In the genomic region with DNA sequence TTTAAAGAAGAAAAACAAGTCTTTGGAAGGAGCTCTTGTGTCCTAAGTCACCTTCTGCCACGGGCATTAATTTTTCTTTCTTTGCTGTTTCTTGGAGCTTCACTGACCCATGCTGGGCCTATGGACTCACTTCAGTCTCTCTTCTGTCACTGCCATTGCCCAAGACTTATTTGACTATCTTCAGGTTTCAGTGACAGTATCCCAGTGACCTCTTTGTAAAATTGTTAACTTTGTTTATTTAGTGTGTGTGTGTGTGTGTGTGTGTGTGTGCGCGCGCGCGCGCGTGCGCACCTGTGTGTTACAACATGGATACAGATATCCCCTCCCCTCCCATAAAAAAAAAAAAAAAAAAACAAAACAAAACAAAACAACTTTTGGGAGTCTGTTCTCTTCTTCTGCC, we compare ENCODE assay signal across 20 mouse cellular contexts.
"Had no signal": no experiment of that assay in that cellular context is flagged by ENCODE, and none has a peak within 500 bp of the region (broad histone marks: within the 10 kb centered on the region; RNA-seq: fewer than 3 reads in every experiment).

No protein-coding gene starts in this region.

- H3K4me2 ChIP-seq: neural tube, embryonic 13.5 days; neural tube, embryonic 15.5 days had no signal

- H3K27me3 ChIP-seq: lung, embryonic 15.5 days; midbrain, embryonic 12.5 days; neural tube, embryonic 13.5 days; neural tube, embryonic 15.5 days had no signal

- H3K27ac ChIP-seq: liver, embryonic 14.5 days; lung, embryonic 15.5 days; midbrain, embryonic 10.5 days; midbrain, embryonic 12.5 days; neural tube, embryonic 13.5 days; neural tube, embryonic 15.5 days had no signal

- H3K36me3 ChIP-seq: lung, embryonic 15.5 days; midbrain, embryonic 10.5 days; midbrain, embryonic 12.5 days; neural tube, embryonic 13.5 days; neural tube, embryonic 15.5 days had no signal

- ATAC-seq: midbrain, embryonic 16.5 days had no signal

- H3K4me3 ChIP-seq: midbrain, embryonic 10.5 days; midbrain, embryonic 12.5 days; myocyte; neural tube, embryonic 13.5 days; neural tube, embryonic 15.5 days had no signal

- H3K9me3 ChIP-seq: lung, embryonic 15.5 days; midbrain, embryonic 10.5 days; midbrain, embryonic 12.5 days; neural tube, embryonic 13.5 days; neural tube, embryonic 15.5 days had no signal

- H3K9ac ChIP-seq: liver, embryonic 14.5 days; lung, embryonic 15.5 days; midbrain, embryonic 12.5 days; neural tube, embryonic 13.5 days; neural tube, embryonic 15.5 days had no signal

- DNase-seq: lung, adult 18-20 months; lung, postnatal 10 days; lung, postnatal 4 days; midbrain, embryonic 14.5 days; retina, postnatal 1 day; right cerebral cortex, adult 18-20 months; right cerebral cortex, postnatal 25 days; right cerebral cortex, postnatal 4 days; spleen, adult 18-20 months; thymus, adult 18-20 months; thymus, postnatal 14 days; thymus, postnatal 36 days had no signal
